Mouse (Mus musculus): ENCODE measurements around the gene Zzef1.

Zzef1 gene

DNA sequence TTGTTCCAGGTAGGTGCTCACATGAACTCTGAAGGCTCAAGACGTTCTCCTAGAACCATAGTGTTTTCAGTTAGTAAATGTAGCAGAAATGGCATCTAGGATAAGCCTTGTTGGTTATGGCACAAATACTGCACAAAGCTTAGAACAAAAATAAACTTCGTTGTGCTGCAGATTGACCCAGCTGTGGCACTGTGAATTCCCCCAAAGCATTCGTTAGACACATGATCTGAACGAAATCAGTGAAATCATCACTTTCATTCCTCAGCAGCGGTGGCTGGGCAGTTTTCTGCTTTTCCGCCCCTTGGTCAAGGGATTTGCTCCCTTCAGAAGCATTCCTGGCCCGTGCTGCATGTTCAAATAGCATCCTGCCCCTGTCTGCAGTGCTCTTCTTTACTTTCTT lies 22.0 kb downstream of the Zzef1 start:
- 73% methylated on average over 7 of the region's 7 CpGs for whole genome bisulfite sequencing

DNA sequence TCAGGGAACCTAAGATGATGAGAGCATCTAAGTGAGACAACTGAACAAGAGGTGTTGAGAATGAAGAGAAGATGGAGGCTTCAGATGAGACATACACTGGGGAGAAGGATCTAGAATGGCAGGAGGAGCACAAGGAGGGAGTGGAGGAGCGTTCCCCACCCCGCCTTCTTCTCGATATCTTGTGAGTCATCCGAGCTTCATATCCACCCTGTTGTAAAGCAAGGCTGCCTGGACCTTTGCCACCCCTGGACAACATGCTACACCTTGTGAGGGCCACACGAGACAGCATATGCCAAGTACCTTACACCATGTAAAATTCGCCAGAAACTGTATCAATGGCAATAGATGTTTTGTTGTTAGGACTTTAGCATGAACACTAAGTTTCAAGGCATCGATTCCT lies 25.0 kb downstream of the Zzef1 start:
- 92% methylated on average over 7 of the region's 7 CpGs for WGBS

DNA sequence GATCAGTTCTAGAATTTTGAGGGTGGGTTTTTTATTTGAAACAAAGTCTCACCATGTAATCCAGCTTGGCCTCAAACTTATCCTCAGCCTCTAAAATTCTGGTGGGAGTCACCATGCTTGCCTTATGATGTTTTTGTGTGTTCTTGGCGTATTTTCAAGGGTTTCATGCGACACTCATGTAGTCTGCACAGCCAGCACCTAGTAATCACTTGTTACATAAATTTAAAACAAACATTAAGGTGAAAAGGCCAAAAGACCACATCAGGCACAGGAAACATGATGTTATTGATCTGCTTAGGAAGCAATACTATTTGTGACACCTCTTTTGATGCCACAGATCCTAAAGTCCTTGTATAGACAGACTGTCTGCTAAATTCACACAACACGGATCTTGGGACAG lies 33.8 kb downstream of the Zzef1 start:
- WGBS, result 90% methylated on average over 3 of the region's 3 CpGs

DNA sequence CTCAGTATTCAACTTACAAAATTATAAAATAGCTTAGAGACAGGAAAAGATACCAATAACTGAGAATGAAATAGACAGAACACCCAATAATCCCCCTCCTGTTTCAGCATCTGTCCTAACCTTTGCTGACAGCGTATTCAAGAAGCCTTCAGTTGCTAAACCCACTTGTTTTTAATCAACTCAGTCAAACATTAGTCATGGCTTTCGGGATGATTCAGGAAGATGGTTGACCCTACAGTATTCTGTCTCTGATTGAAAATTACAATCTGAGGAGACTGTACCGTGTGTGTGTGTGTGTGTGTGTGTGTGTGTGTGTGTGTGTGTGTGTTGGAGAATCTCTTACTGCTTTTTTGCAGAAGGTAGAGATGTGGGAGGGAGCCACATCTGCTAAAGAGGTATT lies 46.7 kb downstream of the Zzef1 start:
- WGBS, result 81% methylated on average over 3 of the region's 3 CpGs

DNA sequence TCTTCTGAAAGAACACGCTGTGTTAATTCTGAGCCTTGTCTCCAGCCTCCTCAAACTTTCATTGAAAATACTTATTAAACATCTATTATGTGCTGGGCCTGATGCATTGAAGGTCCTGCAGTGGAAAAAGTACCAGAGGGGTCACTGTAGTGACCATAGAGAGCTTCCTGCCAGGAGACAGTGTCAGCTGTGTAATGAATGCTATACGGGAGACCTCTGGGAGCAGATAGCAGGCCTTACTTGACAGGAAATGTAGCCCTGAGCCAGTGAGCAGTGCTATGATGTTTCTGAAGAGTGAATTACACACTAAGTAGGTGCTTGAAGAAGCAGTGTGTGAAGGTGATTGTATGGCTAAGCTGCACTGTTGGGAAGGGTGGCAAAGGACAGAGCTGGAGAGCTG lies 49.5 kb downstream of the Zzef1 start:
- 94% methylated on average over 2 of the region's 2 CpGs for WGBS

DNA sequence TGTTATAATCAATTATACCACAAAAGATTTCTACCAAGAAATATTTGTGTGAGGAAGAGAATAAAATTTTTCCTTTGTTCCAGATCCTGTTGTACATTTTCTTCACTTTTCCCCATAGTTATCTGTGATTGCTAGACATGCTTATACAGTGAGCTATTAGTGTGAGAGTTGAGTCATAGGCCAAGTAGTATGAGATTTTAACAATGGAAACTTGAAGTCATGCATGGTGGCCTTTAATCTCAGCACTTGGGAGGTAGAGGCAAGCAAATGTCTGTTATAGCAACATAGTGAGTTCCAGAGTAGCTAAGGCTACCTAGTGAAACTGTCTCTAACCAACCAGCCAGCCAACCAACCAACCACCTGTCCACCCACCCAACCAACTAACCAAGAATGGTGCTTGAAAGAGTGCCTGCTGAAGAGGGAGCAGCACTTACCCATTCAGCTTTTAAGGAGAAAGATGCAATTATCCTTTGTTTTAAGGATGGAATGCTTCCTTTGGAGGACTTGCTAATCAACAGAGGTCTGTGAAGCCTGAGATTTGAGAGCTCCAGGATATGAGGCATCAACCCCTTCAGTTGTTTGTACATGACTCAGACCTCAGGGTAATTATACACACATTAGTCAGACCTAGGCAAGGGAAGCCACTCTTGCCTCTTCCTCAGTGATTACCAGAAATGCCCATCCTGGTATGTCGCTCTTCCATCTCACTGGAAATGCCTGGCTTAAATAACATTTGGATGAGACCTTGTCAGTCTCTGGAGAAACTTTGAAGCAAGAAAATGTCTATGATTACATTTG lies 52.0 kb downstream of the Zzef1 start:
- WGBS, result 83% methylated on average over 1 of the region's 1 CpGs

DNA sequence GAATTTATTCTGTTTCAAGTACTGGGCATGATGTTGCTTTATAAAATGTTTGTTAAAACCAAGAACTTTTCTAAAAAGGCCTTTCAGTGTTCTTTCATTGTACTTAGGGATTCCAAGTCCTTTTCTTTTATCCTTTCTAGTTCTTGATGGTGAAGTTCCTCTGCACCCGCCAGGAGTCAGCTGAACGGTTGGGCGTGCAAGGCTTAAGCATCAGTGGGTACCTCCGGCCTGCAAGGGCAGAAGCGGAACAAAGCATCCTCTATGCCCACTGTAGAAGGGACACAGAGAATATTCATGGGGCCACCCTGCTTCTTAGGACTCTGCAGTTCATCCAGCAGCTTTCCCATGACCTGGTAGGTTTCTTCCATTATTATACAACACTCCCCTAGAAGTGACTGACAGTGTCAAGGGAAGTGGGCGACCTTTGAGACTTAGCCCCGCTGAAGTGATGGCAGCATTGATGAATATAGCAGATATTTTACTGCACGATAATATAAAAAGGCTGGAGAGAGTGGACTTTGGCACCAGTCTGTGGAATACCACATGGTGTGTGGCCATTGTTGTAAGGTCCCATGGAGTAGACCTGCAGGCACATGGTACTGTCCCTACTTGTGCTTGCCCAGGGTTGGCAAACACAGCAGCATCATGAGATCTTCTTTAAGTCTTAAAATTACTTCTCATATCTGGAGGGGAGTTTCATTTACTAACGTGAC lies 54.5 kb downstream of the Zzef1 start:
- WGBS, result 62% methylated on average over 9 of the region's 9 CpGs

DNA sequence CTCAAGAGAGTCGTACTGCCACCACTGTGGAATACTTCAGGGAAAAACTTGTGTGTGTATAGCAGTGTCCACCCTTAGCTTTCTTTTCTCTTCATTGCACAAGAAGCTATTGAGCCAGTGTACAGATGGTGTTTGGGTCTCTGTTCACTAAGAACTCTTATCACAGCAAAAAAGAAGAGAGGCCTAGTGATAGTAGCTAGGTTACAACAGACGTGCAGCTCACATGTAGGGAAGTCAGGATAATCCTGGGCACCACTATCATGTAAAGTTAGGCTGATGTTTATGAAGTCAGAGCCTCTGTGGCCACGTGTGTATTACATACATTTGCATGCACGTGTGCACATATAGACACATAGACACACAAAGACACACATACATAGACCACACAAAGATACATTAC lies 55.2 kb downstream of the Zzef1 start:
- 80% methylated on average over 4 of the region's 4 CpGs for WGBS

GRCm38 (mm10) chr11:72852122-72852521 lies 56.1 kb downstream of the Zzef1 start:
- WGBS, result 61% methylated on average over 1 of the region's 1 CpGs

DNA sequence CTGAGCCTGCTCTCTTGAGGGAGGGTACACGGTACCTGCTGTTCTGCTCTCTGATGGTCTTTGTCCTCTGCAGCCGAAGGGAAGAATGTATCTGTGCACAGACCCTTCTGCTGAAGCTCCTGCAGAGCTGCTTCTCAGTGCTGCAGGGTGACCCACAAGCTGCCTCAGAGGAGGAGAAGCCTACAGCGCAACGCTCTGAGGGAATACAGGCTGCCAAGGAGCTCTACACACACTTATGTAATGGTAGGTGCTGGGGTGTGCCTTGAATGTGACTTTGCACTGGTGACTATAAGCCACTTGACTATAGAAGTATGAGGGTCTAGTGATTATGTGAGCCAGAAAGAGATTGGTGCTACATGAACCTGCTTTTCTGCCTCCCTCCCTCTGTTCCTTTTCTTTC lies 57.1 kb downstream of the Zzef1 start:
- 58% methylated on average over 4 of the region's 4 CpGs for WGBS

DNA sequence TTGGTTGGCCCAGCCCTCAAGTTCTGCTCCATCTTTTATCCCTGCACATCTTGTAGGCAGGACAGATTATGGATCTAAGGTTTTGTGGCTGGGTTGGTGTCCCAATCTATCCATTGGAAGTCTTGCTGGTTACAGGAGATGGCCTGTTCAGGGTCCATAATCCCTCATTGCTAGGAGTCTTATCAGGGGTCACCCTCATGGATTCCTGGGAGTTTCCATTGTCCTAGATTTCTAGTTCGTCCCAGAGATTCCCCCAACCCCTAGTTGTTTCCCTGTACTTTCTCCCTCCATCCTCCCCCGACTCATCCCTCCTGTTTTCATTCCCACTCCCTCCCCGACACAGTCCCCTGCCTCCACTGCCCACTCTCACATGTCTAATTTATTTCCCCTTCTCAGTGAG lies 58.2 kb downstream of the Zzef1 start:
- WGBS, result 90% methylated on average over 3 of the region's 3 CpGs

DNA sequence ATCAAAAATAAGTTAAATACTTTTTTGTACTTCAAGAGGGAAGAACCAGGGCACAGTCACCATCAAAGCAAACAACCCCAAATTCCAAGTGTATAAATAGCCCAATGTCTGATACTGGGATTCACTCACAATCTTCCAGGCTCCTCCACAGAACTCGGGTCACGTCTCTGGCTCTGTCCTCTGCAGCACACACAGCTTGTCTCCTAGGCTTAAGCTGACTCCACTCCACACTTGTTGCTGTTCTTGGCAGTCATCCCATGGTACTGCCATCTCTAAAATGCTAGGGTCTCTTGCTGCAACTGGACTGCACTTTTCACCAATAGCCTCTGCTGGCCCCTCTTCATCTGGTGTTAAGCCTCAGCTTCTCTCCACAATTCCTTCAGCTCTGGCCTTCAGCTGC lies 60.7 kb downstream of the Zzef1 start:
- 73% methylated on average over 2 of the region's 2 CpGs for WGBS

DNA sequence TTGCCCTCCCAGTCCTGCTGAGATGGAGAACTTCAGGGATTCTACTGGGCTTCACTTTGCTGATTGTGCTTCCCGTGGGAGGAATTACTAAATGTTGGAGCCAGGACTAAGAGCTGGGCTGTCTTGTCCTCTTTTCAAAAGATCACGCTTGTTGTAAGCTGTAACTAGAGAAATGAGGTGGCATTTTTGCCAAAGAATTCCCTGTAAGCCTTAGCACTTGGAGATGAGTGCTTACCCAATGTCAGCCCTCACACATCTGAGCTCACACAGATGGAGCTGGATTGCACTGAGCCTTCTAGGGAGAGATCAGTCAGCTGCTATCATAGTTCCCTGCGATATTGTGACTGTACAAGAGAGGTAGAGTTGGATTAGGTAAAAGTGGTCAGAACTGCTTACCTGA lies 65.2 kb downstream of the Zzef1 start:
- WGBS, result 60% methylated on average over 3 of the region's 3 CpGs

DNA sequence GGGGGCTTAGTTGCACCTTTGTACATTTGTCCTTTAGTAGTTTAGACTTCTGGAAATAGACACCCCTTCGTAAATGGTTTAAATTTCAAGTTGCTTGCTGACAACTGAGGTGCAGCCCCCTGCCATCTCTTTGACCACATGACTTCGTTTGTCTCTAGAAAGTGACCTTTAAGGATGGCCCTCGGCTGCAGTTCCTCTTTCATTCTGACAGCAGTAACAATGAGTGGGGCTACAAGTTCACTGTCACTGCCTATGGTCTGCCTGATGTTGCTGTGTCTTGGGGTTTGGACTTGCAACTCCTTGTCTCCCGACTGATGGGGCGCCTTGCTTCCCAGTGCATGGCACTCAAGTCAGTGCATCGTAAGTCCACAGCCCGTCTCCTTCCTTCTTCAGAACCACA lies 70.4 kb downstream of the Zzef1 start:
- 89% methylated on average over 7 of the region's 7 CpGs for WGBS

DNA sequence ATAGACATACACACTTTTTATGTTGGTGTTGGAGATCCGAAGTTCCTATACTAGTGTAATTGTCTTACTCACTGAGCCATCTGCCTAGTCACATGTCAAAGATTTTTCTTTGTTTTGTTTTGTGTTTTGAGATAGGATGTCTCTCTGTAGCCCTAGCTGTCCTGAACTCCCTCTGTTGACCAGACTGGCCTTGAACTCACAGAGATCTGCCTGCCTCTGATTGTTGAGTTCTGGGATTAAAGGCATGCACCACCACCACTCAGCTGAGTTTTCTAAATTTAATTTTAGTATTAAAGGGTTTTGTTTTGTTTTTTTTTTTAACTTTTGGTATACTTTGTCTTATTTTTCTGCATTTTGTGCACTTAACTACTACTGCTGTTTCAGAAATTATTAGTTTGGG lies 76.0 kb downstream of the Zzef1 start:
- 64% methylated on average over 1 of the region's 1 CpGs for WGBS

GRCm38 (mm10) chr11:72892623-72893022 lies 96.6 kb downstream of the Zzef1 start:
- 68% methylated on average over 1 of the region's 1 CpGs for WGBS

DNA sequence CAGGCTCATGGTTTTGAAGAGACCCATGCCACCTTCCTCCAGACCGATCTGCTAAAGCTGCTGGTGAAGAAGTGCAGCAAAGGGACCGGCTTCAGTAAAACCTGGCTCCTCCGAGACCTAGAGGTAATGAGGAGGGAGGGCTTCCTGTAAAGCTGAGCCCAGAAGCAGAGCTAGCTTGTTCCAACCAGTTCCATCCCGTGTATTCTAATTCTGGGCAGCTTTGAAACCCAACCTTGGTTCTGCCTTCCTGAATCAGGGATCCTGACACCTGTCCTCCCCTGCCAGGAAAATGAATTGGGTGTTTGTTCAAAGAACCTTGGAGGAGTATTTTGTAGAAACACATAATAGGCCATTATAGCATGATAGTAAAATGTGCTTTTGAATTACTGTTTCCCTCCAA lies 112.4 kb downstream of the Zzef1 start:
- 87% methylated on average over 4 of the region's 4 CpGs for WGBS

DNA sequence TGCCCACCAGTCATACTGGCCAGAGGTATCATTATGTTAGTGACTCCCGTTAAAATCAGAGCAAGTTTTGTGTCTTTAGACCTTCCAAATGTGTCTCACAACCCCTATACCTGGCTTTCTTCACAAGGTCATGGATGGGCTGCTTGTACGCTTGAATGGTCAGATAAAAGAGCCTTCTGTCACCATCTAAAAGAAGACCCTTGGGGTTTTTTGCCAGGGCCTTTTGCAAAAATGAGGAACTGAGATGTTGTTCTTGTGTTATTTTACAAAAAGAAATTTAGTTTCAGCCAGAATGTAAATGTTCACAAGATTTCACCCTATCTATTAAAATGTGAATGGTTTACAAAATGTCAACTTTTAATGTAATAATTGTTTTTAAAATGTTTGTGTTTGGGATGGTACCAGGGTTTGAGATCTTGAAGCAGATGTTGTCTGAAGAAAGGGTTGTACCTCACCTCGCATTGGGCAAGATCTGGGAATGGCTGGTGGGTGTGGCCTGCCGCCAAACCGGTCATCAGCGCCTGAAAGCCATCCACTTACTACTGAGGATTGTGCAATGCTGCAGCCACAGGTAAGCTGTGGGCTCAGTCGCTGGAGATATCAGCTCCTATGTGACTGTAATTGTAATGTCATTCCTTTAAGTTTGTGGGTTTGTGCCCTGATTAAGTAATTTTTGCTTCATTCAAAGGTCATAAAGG lies 121.4 kb downstream of the Zzef1 start:
- WGBS, result 89% methylated on average over 7 of the region's 7 CpGs

DNA sequence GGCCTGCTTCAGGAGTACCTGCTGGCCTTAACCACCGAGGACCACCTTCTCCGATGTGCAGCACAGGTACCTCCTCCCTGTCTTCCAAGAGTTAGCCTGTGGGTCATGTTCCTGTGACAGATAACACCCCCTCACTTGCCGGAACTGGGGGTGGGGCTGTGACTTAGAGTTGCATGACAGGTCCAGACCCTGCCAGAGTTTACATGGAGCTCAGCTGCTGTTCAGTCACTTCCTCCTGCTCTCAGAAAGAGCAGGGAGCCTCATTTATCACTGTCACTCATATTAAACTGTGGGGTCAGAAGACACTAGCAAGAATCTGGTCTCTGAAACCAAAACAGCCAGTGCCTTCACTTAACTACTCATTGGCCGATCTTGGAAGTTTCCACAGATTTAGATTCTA lies 127.1 kb downstream of the Zzef1 start:
- 67% methylated on average over 4 of the region's 4 CpGs for WGBS

GRCm38 (mm10) chr11:72924458-72924857 lies 128.4 kb downstream of the Zzef1 start:
- WGBS, result 100% methylated on average over 1 of the region's 1 CpGs

DNA sequence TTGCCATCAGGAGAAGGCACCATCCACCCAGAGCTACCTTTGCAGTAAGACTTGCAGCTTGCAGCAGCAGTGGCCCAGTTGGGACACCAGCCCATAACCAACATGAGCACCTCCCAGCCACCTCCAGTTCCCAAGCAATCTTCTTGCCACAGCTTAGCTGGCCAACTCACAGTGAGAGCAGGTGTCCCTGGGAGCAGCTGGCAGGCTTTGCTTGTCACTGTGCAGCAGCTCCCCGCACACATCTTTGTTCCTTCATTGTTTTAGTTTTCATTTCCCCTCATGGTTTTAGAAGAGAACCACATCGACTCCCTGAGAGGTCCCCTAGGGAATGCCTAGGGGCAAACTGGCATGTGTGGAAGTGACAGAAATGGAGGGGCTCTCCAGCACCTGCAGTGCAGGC lies 129.0 kb downstream of the Zzef1 start:
- WGBS, result 28% methylated on average over 2 of the region's 2 CpGs

DNA sequence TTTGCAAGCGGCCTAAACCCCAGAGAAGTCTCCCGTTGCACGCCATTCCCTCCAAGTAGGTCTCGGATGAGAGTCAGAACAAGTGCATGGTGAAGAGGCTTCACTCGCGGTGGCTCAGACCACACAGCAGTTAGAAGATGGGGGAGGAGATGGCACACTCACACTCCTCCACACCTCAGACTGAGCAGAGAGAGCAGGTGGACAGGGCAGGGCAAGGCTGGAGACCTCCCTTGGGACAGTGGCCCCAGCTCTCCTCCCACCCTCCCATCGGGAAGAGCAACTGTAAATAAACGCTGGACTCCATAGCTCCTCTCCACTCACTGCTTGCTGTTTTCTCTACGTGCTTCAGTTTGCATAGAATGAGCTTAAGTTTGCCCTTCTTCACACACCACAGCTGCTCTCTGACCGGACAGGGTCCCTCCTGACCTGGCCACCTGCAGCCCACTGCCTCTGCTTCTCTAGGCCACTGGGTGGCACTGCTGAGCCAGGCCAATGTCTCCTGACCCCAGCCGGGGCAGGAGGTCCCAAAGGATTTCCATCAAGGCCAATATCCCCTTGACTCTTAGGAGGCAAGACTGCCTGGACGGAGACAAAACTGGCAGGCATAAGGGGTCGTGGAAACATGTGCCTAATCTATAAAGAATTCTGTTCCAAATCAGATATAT lies 130.3 kb downstream of the Zzef1 start:
- WGBS, result 55% methylated on average over 13 of the region's 13 CpGs

All from cerebral cortex, adult 2 months (tissue).